Mouse (Mus musculus): ENCODE results near the gene Camk1. TPM values are rescaled to one million over a fixed set of nuclear protein-coding genes. Genes with fewer than 3 reads are reported as not detected.
A peak's percentile ranks its signal among the peaks of the same experiment; 100 is the strongest.

The Camk1 gene
- total and polyA plus RNA-seq, 3 experiments = 0.20 to 5.3 (median 1.4) TPM

DNA sequence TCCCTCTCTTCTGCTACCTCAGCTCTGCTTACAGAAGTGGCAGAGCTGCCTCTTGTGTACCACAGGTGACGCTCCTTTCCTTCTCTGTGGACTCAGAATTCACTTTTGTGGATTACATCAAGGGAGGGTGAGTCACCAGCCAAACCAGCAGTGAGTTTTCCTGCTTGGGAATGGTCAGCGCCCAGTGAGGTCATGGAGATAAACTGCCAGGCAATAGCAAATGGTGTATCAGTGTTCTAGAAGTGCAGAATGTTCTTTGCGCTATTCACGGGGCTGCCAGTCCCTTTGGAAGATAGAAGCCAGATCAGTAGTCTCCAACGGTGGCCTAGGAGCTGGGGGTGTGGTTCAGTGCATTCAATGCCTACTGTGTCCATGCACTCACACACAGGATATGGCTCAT, 50.8 kb downstream of the Camk1 start:
- peaks cover 0 to 13% of the 10 kb centered on the region in 2 experiments for H3K36me3 ChIP-seq (replicated peaks in 1 of 2; ENCODE audit: control insufficient read depth in 1 of 2, insufficient read depth in 1 of 2, low read length in 1 of 2)
- in situ Hi-C loops (cut with MboI; ENCODE audit: low pct_ligation_motif_present, low pct_unique_long_range_greater_than_20kb, low sequenced_read_pairs) = no loop called here
- no peak overlapping the region for H3K4me2 ChIP-seq (ENCODE audit: insufficient read depth, low read depth, poor library complexity, severe bottlenecking)
- no peaks in the 10 kb centered on the region for H3K9me3 ChIP-seq (replicated peaks; ENCODE audit: low read length)
- TF ChIP-seq RAD21 (IDR thresholded peaks at IDR 0.05; ENCODE audit: low read depth, low read length) (no peak), ZMIZ1 (IDR thresholded peaks at IDR 0.05; ENCODE audit: low read depth, low read length) (no peak), MAFK (IDR thresholded peaks at IDR 0.05; ENCODE audit: insufficient replicate concordance, low read length) (no peak), EP300 (IDR thresholded peaks at IDR 0.05; ENCODE audit: low read length) (no peak), TBP (conservative IDR thresholded peaks at IDR 0.05; ENCODE audit: low read depth, low read length) (no peak)
- H3K4me1 ChIP-seq (ENCODE audit: control insufficient read depth in 1 of 2, insufficient read depth in 2 of 2) = peaks cover 3 to 14% of the 10 kb centered on the region in 2 experiments; a peak in 3 of 4 replicates
- no peaks in the 10 kb centered on the region for H3K27me3 ChIP-seq (replicated peaks)
- no peak overlapping the region for H3K27ac ChIP-seq (ENCODE audit: insufficient read depth, low read depth)
- H3K4me3 ChIP-seq (replicated peaks in 1 of 3; ENCODE audit: low read depth in 2 of 3, low read length in 2 of 3, poor library complexity in 1 of 3) = no peak overlapping the region
- DNase-seq (ENCODE audit: extremely low read depth) = no peak
- dilution Hi-C loops (cut with MboI; ENCODE audit: extremely low pct_ligation_motif_present, extremely low pct_unique_long_range_greater_than_20kb, low sequenced_read_pairs) = no loop called here
- no peaks in the 10 kb centered on the region for H3K79me2 ChIP-seq (replicated peaks; ENCODE audit: control insufficient read depth, extremely low read depth, insufficient read depth, poor library complexity, severe bottlenecking)
- no peak overlapping the region for H3K9ac ChIP-seq (ENCODE audit: insufficient read depth, low read depth)

DNA sequence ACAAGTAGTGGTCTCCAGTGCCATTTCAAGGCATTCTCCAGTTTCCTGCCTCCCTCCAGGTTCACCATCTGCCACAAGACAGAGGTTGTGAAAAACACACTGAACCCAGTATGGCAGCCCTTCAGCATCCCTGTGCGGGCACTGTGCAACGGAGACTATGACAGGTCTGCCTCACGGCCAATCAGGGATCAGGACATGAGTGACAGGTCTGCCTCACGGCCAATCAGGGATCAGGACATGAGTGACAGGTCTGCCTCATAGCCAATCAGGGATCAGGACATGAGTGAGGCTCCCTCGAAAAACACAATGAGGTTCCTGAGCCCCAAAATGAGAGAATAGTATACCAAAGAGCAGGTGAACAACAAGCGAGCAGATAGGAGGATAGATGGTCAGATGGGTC, 53.4 kb downstream of the Camk1 start:
- Histone ChIP-seq H3K79me2 (replicated peaks; ENCODE audit: control insufficient read depth, extremely low read depth, insufficient read depth, poor library complexity, severe bottlenecking) (no peaks in the 10 kb centered on the region), H3K27me3 (replicated peaks) (no peaks in the 10 kb centered on the region), H3K4me3 (replicated peaks in 1 of 3; ENCODE audit: low read depth in 2 of 3, low read length in 2 of 3, poor library complexity in 1 of 3) (no peak overlapping the region), H3K9me3 (replicated peaks; ENCODE audit: low read length) (no peaks in the 10 kb centered on the region), H3K36me3 (replicated peaks in 1 of 2; ENCODE audit: control insufficient read depth in 1 of 2, insufficient read depth in 1 of 2, low read length in 1 of 2) (peaks cover 0 to 13% of the 10 kb centered on the region in 2 experiments), H3K4me2 (ENCODE audit: insufficient read depth, low read depth, poor library complexity, severe bottlenecking) (no peak overlapping the region), H3K4me1 (ENCODE audit: control insufficient read depth in 1 of 2, insufficient read depth in 2 of 2) (peaks cover 0 to under 1% of the 10 kb centered on the region in 2 experiments; a peak in 1 of 4 replicates), H3K9ac (ENCODE audit: insufficient read depth, low read depth) (no peak overlapping the region), H3K27ac (ENCODE audit: insufficient read depth, low read depth) (no peak overlapping the region)
- TF ChIP-seq E2F4 (IDR thresholded peaks at IDR 0.05; ENCODE audit: insufficient replicate concordance, low read depth, low read length) (no peak), CHD2 (IDR thresholded peaks at IDR 0.05; ENCODE audit: low read length) (0 out of 2 replicates have a peak, but pooled peaks have one; percentile 38)
- in situ Hi-C loops (cut with MboI; ENCODE audit: low pct_ligation_motif_present, low pct_unique_long_range_greater_than_20kb, low sequenced_read_pairs) = no loop called here
- dilution Hi-C loops (cut with MboI; ENCODE audit: extremely low pct_ligation_motif_present, extremely low pct_unique_long_range_greater_than_20kb, low sequenced_read_pairs) = no loop called here
- no peak for DNase-seq (ENCODE audit: extremely low read depth)

DNA sequence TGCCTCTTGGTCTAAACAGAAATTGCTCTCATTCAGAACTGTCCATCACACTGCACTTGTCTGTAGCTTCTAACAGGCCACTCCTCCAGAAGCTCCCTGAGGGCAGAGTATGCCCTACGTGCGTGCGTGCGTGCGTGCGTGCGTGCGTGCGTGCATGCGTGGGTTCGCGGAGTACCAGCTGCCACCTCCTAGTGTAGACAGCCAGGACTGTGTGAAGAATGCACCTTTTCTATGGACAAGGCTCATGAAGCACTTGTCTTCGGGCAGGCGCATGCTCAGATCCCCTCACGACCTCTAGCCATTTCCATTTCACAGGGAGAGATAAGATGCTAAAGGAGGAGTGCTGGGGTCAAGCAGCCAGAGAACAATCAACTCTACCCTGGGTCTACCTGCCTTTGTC, 54.4 kb downstream of the Camk1 start:
- DNase-seq (ENCODE audit: extremely low read depth) = no peak
- dilution Hi-C loops (cut with MboI; ENCODE audit: extremely low pct_ligation_motif_present, extremely low pct_unique_long_range_greater_than_20kb, low sequenced_read_pairs) (no loop called here), in situ Hi-C loops (cut with MboI; ENCODE audit: low pct_ligation_motif_present, low pct_unique_long_range_greater_than_20kb, low sequenced_read_pairs) (no loop called here)
- no peaks in the 10 kb centered on the region for H3K9me3 ChIP-seq (replicated peaks; ENCODE audit: low read length)
- TF ChIP-seq JUND (conservative IDR thresholded peaks at IDR 0.05; ENCODE audit: low read depth, low read length) = no peak
- TF ChIP-seq MXI1 (IDR thresholded peaks at IDR 0.05; ENCODE audit: low read depth, low read length) = no peak
- TF ChIP-seq HCFC1 (IDR thresholded peaks at IDR 0.05; ENCODE audit: low read depth, low read length) = no peak
- no peak for TF ChIP-seq MEF2A (IDR thresholded peaks at IDR 0.05; ENCODE audit: borderline replicate concordance, low read depth, low read length)
- TF ChIP-seq MAFK (IDR thresholded peaks at IDR 0.05; ENCODE audit: insufficient replicate concordance, low read length) = no peak
- TF ChIP-seq NRF1 (IDR thresholded peaks at IDR 0.05; ENCODE audit: low read depth, low read length) = no peak
- no peak for TF ChIP-seq ZC3H11A (IDR thresholded peaks at IDR 0.05; ENCODE audit: low read depth, low read length)
- no peak for TF ChIP-seq ETS1 (conservative IDR thresholded peaks at IDR 0.05; ENCODE audit: low read depth, low read length)
- TF ChIP-seq USF1 (IDR thresholded peaks at IDR 0.05; ENCODE audit: low read depth, low read length) = no peak
- TF ChIP-seq GABPA (IDR thresholded peaks at IDR 0.05; ENCODE audit: insufficient replicate concordance, low read depth, low read length) = no peak
- no peak for TF ChIP-seq ELF1 (IDR thresholded peaks at IDR 0.05; ENCODE audit: low read depth, low read length)
- TF ChIP-seq JUN (IDR thresholded peaks at IDR 0.05; ENCODE audit: insufficient read depth, low read depth, low read length) = no peak
- no peak for TF ChIP-seq NELFE (IDR thresholded peaks at IDR 0.05; ENCODE audit: low read depth, low read length)
- TF ChIP-seq SMC3 (IDR thresholded peaks at IDR 0.05; ENCODE audit: low read depth, low read length) = no peak
- TF ChIP-seq BHLHE40 (IDR thresholded peaks at IDR 0.05; ENCODE audit: low read depth, low read length) = no peak
- no peak for TF ChIP-seq ZNF384 (IDR thresholded peaks at IDR 0.05; ENCODE audit: low read depth, low read length)
- TF ChIP-seq MYC (IDR thresholded peaks at IDR 0.05; ENCODE audit: low read depth, low read length) = no peak
- TF ChIP-seq EP300 (IDR thresholded peaks at IDR 0.05; ENCODE audit: low read length) = no peak
- TF ChIP-seq MAX (IDR thresholded peaks at IDR 0.05; ENCODE audit: low read length) = no peak
- no peak for TF ChIP-seq POLR2AphosphoS2 (IDR thresholded peaks at IDR 0.05; ENCODE audit: low read depth, low read length)
- H3K79me2 ChIP-seq (replicated peaks; ENCODE audit: control insufficient read depth, extremely low read depth, insufficient read depth, poor library complexity, severe bottlenecking) = no peaks in the 10 kb centered on the region
- no peaks in the 10 kb centered on the region for H3K27me3 ChIP-seq (replicated peaks)
- no peak overlapping the region for H3K4me2 ChIP-seq (ENCODE audit: insufficient read depth, low read depth, poor library complexity, severe bottlenecking)
- H3K4me1 ChIP-seq (ENCODE audit: control insufficient read depth in 1 of 2, insufficient read depth in 2 of 2) = peaks cover 0 to 8% of the 10 kb centered on the region in 2 experiments; a peak in 2 of 4 replicates
- H3K36me3 ChIP-seq (replicated peaks in 1 of 2; ENCODE audit: control insufficient read depth in 1 of 2, insufficient read depth in 1 of 2, low read length in 1 of 2) = peaks cover 0 to 11% of the 10 kb centered on the region in 2 experiments
- H3K27ac ChIP-seq (ENCODE audit: insufficient read depth, low read depth) = no peak overlapping the region
- H3K4me3 ChIP-seq (replicated peaks in 1 of 3; ENCODE audit: low read depth in 2 of 3, low read length in 2 of 3, poor library complexity in 1 of 3) = no peak overlapping the region
- H3K9ac ChIP-seq (ENCODE audit: insufficient read depth, low read depth) = no peak overlapping the region
